Mouse (Mus musculus) retina, embryonic 14.5 days (tissue): Measurements from ENCODE around the gene Rasl12.

ENCODE experiments used
- DNase-seq: peaks from one replicate; pipeline ENCODE4 v3.0.0-alpha.2; 2015; ENCODE audit warnings: low spot score

The Rasl12 gene

DNA sequence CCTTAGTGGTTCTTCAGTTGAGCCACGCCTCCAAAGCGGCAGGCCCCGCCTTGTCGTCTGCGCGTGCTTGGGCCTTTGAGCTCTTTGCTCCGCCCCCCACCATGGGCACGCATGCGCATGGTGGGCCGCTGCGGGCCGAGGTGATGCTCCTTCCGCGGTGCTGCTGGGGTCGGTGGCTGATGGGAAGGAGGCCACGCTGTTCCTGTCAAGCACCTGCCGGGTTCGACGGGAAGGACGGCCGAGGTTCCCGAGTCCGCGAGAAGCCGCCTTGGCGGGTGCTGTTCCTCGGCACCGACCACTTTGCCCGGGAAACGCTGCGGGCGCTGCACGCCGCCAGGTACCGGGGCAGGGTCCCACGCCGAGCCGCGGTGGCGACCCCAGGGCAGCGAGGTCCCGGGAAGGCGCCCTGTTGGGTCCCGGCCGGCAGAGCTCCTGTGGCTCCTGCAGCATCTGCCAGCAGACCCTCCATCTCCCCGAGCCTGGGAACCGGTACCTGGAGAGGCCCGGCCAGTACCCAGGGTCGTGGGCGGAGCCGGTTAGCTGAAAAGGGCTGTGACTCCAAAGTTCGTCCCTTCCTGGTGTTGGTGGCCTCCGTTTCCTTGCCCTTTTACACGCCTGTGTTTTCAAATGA lies 37.5 kb downstream of the Rasl12 start, which contains the start of gene Mtfmt:
Mtfmt (plus strand) TSS at position 112 of the 631 bp plus-strand sequence.
- peak; percentile 97 for DNase-seq

DNA sequence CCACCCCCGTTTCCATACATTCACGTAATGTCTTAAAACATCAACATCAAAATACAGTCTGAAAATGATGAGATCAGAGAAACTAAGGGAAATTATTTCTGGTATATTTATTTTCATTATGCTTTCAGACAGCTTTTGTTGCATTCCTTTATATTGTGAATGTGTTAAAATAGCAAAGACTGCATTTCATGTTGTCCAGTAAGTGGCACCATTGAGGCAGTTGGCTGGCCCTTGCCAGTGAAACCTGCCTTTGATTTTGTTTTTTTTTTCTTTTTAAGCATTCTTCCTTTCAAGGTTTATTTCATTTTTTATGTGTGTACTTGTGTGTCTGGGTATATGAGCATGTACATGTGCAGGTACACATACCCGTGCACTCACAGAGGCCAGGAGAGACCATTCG lies 46.4 kb downstream of the Rasl12 start:
- no peak for DNase-seq

DNA sequence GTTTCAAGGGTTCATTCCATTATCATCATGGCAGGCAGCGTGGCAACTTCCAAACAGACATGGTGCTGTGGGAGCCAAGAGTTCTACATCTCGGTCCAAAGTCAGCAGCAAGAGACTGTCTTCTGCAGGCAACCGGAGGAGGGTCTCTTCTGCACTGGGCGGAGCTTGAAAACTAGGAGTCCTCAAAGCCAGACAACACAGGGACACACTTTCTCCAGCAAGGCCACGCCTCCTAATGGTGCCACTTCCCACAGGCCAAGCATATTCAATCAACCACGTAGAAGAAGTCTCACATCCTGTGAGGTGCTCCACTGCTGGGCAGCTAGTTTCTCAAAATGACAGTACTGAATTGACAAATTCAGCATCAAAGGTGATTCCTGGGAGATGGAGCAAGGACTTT lies 49.6 kb downstream of the Rasl12 start:
- DNase-seq = no peak

DNA sequence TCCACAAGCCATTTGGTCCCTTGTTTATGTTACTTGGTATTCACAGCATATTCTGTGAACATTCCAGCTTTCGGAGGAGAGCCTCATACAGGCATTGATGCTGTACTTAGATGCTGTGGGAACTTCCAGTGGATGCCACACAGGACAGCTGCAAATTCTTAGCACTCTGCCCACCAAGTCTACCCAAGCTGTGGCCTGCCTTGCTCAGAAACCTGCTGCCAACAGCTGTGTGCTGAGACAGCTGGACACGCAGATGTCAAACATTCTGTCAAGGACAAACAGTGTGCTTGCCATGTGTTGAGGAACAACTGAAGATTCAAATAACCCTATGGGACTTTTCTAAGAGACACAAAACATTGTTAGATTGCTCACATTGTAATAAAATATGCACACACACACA lies 60.7 kb downstream of the Rasl12 start:
- no peak for DNase-seq

DNA sequence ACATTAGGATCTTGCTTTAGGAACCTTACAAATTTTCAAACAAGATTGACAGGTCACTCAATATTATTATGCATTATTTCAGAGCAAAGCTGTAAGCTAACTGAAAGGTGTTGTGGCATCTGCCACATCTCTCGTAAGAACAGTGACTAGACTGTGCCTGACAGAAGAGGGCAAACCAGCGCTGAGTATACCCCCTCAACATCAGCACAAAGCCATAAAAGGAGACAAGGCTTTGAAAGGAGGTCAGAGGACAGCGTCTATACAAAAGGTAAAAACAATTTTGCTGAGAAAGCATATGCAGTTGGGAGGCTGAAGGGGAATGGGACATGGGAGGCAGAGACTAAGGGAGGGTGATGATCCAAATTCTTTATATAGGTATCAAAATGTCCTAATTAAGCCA lies 61.9 kb downstream of the Rasl12 start:
- no peak for DNase-seq

DNA sequence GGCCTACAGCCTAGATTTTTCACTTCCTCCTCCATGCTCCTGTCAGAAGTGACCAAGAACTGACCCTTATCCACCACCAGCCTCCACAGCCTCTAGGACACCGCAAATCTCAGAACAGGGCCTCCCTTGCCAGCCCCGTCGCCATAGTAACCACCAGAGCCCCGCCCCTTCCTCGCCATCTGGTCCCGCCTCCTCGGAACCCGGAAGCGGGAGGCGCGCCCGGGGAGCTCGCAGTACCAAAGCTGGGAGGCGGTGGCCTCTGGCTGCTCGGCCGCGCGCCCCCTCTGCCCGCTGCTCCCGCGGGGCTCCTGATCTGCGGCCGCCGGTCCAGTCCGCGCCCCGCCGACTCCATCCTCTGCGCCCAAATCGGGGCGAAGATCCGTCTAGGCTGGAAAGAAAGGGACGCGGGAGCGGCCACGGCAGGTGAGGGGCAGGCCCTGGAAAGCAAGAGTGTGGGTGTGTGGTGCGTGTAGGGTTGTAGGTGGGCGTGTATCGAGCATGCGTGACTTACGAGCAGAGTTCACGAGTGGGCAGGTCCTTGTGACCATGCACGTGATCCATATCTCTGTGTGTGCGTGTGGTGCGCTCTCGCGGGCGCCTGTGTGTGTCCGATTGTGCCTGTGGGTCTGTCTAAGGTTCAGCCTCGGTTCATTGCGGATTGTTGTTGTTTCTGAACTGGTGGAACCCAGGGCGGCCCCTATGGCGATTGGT lies 62.6 kb downstream of the Rasl12 start, which contains the start of gene Spg21:
Spg21 (plus strand) TSS at position 216 of the 711 bp plus-strand sequence.
- peak; percentile 98 for DNase-seq

DNA sequence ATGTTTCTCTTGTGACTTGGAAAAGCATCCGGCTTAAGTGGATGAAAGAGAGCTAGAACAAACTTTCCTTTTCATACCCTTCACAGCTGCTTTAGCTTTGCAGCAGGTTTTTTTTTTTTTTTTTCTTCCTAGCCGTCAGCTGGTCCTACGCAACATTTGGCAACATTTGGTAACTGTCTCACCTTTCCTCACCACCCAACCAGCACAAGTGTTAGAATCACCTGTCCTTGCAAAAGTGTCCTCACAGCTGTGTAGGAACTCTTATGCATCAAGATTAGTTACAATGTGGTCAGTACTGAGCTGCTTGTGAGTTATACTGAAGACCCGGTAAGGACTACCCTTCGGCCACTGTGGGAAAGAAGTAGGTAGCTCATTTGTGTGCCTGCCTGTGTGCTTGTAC lies 64.2 kb downstream of the Rasl12 start:
- no peak for DNase-seq

DNA sequence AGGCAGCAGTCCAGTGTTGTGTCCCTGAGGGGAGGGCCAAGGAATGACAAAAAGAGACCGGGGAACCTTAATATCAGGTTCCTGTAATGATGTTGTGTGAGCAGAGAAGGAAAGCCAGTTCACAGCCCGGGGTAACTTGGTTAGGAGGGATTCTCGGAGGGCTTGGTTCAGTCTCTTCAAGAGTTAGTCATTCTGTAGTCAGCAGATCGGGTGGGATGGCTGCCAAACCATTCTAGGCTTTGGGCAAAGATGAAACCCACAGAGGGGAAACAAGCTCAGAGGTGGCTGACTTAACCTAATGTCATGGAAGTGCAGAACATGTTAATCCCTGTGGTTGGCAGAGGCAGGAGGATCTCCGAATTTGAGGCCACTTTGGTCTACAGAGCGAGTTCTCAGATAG lies 65.9 kb downstream of the Rasl12 start:
- no peak for DNase-seq
